ENCODE assay signal across 18 mouse cellular contexts in the genomic region with DNA sequence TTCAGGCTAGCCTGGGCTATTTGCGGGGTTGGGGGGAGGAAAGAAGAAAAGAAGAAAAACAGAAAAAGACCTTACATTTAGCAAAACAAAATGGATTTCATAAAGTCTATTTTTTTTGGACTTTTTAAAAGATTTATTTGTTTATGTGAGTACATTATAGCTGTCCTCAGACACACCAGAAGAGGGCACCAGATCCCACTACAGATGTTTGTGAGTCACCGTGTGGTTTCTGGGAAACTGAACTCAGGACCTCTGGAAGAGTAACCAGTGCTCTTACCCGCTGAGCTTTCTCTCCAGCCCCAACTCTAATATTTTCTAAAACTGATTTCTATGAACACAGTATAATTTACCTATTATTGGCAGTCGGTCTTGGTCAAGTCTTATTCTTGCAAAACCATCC. TPM values are rescaled to one million over a fixed set of nuclear protein-coding genes. Genes with fewer than 3 reads are reported as not detected.
A peak's percentile ranks its signal among the peaks of the same experiment; 100 is the strongest.
DNase-seq lines count a peak whose midpoint lies in the region; ATAC-seq and TF ChIP-seq lines count a peak whose summit lies in the region.
"Had no signal": no experiment of that assay in that cellular context is flagged by ENCODE, and none has a peak within 500 bp of the region (broad histone marks: within the 10 kb centered on the region; RNA-seq: fewer than 3 reads in every experiment).

No protein-coding gene starts in this region.

- no peaks in the 10 kb centered on the region for H3K9me3 ChIP-seq in kidney, embryonic 15.5 days (replicated peaks)
- H3K9me3 ChIP-seq in midbrain, embryonic 11.5 days (ENCODE audit: control insufficient read depth, low read length), result no peaks in the 10 kb centered on the region
- no peaks in the 10 kb centered on the region for H3K9me3 ChIP-seq in midbrain, embryonic 15.5 days
- no peaks in the 10 kb centered on the region for H3K9me3 ChIP-seq in stomach, postnatal 0 days (ENCODE audit: control insufficient read depth, low read length)
- H3K9me3 ChIP-seq: embryonic facial prominence, embryonic 13.5 days; liver, embryonic 15.5 days; midbrain, embryonic 12.5 days had no signal

- no peak for TF ChIP-seq EP300 in stomach, postnatal 0 days (optimal IDR thresholded peaks at IDR 0.05)

- no peak overlapping the region for H3K4me3 ChIP-seq in kidney, adult 2 months (ENCODE audit: insufficient read depth, low read depth, low read length)
- H3K4me3 ChIP-seq in kidney, embryonic 15.5 days (replicated peaks), result no peak overlapping the region
- no peak overlapping the region for H3K4me3 ChIP-seq in midbrain, embryonic 11.5 days (ENCODE audit: low read depth, low read length)
- H3K4me3 ChIP-seq in midbrain, embryonic 15.5 days, result no peak overlapping the region
- no peak overlapping the region for H3K4me3 ChIP-seq in stomach, postnatal 0 days (ENCODE audit: low read depth, low read length)
- H3K4me3 ChIP-seq: embryonic facial prominence, embryonic 13.5 days; liver, embryonic 15.5 days; midbrain, embryonic 12.5 days had no signal

- H3K27me3 ChIP-seq in kidney, adult 2 months (replicated peaks; ENCODE audit: control insufficient read depth, insufficient read depth, low read length), result no peaks in the 10 kb centered on the region
- no peaks in the 10 kb centered on the region for H3K27me3 ChIP-seq in kidney, embryonic 15.5 days
- H3K27me3 ChIP-seq in midbrain, embryonic 11.5 days (ENCODE audit: control insufficient read depth, insufficient read depth, low read length), result no peaks in the 10 kb centered on the region
- no peaks in the 10 kb centered on the region for H3K27me3 ChIP-seq in midbrain, embryonic 15.5 days (replicated peaks)
- no peaks in the 10 kb centered on the region for H3K27me3 ChIP-seq in Patski
- H3K27me3 ChIP-seq in stomach, postnatal 0 days (ENCODE audit: control insufficient read depth, insufficient read depth, low read length), result no peaks in the 10 kb centered on the region
- H3K27me3 ChIP-seq: embryonic facial prominence, embryonic 13.5 days; liver, embryonic 15.5 days; midbrain, embryonic 12.5 days had no signal

- no peak for ATAC-seq in kidney, embryonic 15.5 days (replicated peaks; ENCODE audit: low FRiP score)
- ATAC-seq in midbrain, embryonic 11.5 days (ENCODE audit: low FRiP score), result no peak
- no peak for ATAC-seq in midbrain, embryonic 15.5 days (replicated peaks)
- no peak for ATAC-seq in Patski
- no peak for ATAC-seq in stomach, postnatal 0 days (ENCODE audit: low FRiP score, low TSS enrichment)
- ATAC-seq: hindbrain, embryonic 16.5 days had no signal

- no peak overlapping the region for H3K4me2 ChIP-seq in kidney, embryonic 15.5 days
- no peak overlapping the region for H3K4me2 ChIP-seq in midbrain, embryonic 11.5 days
- no peak overlapping the region for H3K4me2 ChIP-seq in midbrain, embryonic 15.5 days
- H3K4me2 ChIP-seq in stomach, postnatal 0 days (replicated peaks; ENCODE audit: low read depth), result no peak overlapping the region
- H3K4me2 ChIP-seq: embryonic facial prominence, embryonic 13.5 days; liver, embryonic 15.5 days; midbrain, embryonic 12.5 days had no signal

- H3K4me1 ChIP-seq in kidney, adult 2 months (ENCODE audit: control insufficient read depth, insufficient read depth, low read length), result peaks cover 6% of the 10 kb centered on the region; the same call in 1 of the 2 replicates
- no peaks in the 10 kb centered on the region for H3K4me1 ChIP-seq in kidney, embryonic 15.5 days
- H3K4me1 ChIP-seq in midbrain, embryonic 11.5 days (ENCODE audit: control insufficient read depth, insufficient read depth, low read length), result no peaks in the 10 kb centered on the region
- no peaks in the 10 kb centered on the region for H3K4me1 ChIP-seq in midbrain, embryonic 15.5 days
- no peaks in the 10 kb centered on the region for H3K4me1 ChIP-seq in stomach, postnatal 0 days (replicated peaks; ENCODE audit: control insufficient read depth, insufficient read depth)
- H3K4me1 ChIP-seq: embryonic facial prominence, embryonic 13.5 days; midbrain, embryonic 12.5 days had no signal

- no peak for TF ChIP-seq POLR2A in kidney, adult 2 months (IDR thresholded peaks at IDR 0.05; ENCODE audit: low read depth, low read length)

- in situ Hi-C loops in Patski (cut with MboI; ENCODE audit: low pct_unique_long_range_greater_than_20kb), result no loop called here

- POLR2A ChIA-PET in Patski (lab: Charles Lee), result no interaction called here

- peaks cover 13% of the 10 kb centered on the region for H3K36me3 ChIP-seq in kidney, adult 2 months (ENCODE audit: control insufficient read depth, insufficient read depth, low read length)
- H3K36me3 ChIP-seq in kidney, embryonic 15.5 days, result peaks cover 89% of the 10 kb centered on the region
- H3K36me3 ChIP-seq in midbrain, embryonic 11.5 days (ENCODE audit: control insufficient read depth, insufficient read depth, low read length), result peaks cover 17% of the 10 kb centered on the region
- H3K36me3 ChIP-seq in midbrain, embryonic 15.5 days (replicated peaks), result peaks cover 21% of the 10 kb centered on the region
- peaks cover 22% of the 10 kb centered on the region for H3K36me3 ChIP-seq in stomach, postnatal 0 days (ENCODE audit: control insufficient read depth, insufficient read depth, low read length)

- H3K9ac ChIP-seq in kidney, embryonic 15.5 days, result no peak overlapping the region
- no peak overlapping the region for H3K9ac ChIP-seq in midbrain, embryonic 11.5 days (ENCODE audit: low read length)
- H3K9ac ChIP-seq in midbrain, embryonic 15.5 days, result no peak overlapping the region
- no peak overlapping the region for H3K9ac ChIP-seq in stomach, postnatal 0 days (ENCODE audit: low read length)
- H3K9ac ChIP-seq: embryonic facial prominence, embryonic 13.5 days; liver, embryonic 15.5 days; midbrain, embryonic 12.5 days had no signal

- 71% methylated on average over 4 of the region's 4 CpGs for WGBS in kidney, adult 2 months
- WGBS in kidney, embryonic 15.5 days, result 96% methylated on average over 4 of the region's 4 CpGs
- WGBS in midbrain, embryonic 11.5 days, result 88% methylated on average over 4 of the region's 4 CpGs
- 88% methylated on average over 4 of the region's 4 CpGs for WGBS in midbrain, embryonic 15.5 days
- 79% methylated on average over 4 of the region's 4 CpGs for WGBS in stomach, postnatal 0 days

- 0 out of 2 replicates have a peak, but pooled peaks have one; percentile 20 for TF ChIP-seq CTCF in kidney, adult 2 months (conservative IDR thresholded peaks at IDR 0.05; ENCODE audit: insufficient read depth, insufficient read length, low read depth, low read length)
- TF ChIP-seq CTCF in Patski (IDR thresholded peaks at IDR 0.05), result peak; percentile 57
- peak; percentile 47 for TF ChIP-seq CTCF in stomach, postnatal 0 days (IDR thresholded peaks at IDR 0.05; ENCODE audit: low read depth)

- H3K27ac ChIP-seq in kidney, adult 2 months (ENCODE audit: insufficient read depth, low read depth, low read length), result no peak overlapping the region
- H3K27ac ChIP-seq in kidney, embryonic 15.5 days, result no peak overlapping the region
- H3K27ac ChIP-seq in midbrain, embryonic 11.5 days (ENCODE audit: low read depth, low read length), result no peak overlapping the region
- H3K27ac ChIP-seq in midbrain, embryonic 15.5 days, result no peak overlapping the region
- H3K27ac ChIP-seq in stomach, postnatal 0 days (replicated peaks), result no peak overlapping the region
- H3K27ac ChIP-seq: embryonic facial prominence, embryonic 13.5 days; liver, embryonic 15.5 days; midbrain, embryonic 12.5 days had no signal

- DNase-seq in kidney, adult 2 months, result no peak
- DNase-seq in midbrain, embryonic 11.5 days (ENCODE audit: low spot score, missing footprints), result peak; percentile 82
- no peak for DNase-seq in Patski (ENCODE audit: low read depth, low spot score)
- no peak for DNase-seq in stomach, postnatal 0 days (ENCODE audit: low spot score)
- no peak for DNase-seq in frontal cortex, postnatal 25 days (ENCODE audit: low spot score in 2 of 2)
- DNase-seq: adrenal gland, postnatal 14 days; cerebellum, adult 9-10 months; gastrocnemius, postnatal 10 days; heart, postnatal 36 days; kidney, adult 8-10 months; lung, postnatal 4 days; thymus, postnatal 14 days had no signal

- CTCF ChIA-PET in Patski (lab: Charles Lee), result interaction anchor here (0.8 to 2.1 kb wide), 5 partner anchors 10 to 218 kb away, joined by 3 to 8 read pairs (median 4); no protein-coding TSS in a partner anchor

RNA-seq across cellular contexts. Expression of a gene that starts 15.0 kb away (rescaled TPM):
- 7.3 and 10.6 TPM in 2 replicates for polyA plus RNA-seq in kidney, adult 2 months (2012; rRNA removed)
- polyA plus RNA-seq in kidney, embryonic 15.5 days (2015; fragmentation: Nextera tagmentation; extraction: Ambion mirVana), result 72.3 and 75.5 TPM in 2 replicates
- 54.8 and 57.1 TPM in 2 replicates for polyA plus RNA-seq in midbrain, embryonic 11.5 days (2014; fragmentation: Nextera tagmentation; extraction: Ambion mirVana)
- 111 and 117 TPM in 2 replicates for polyA plus RNA-seq in midbrain, embryonic 15.5 days (2015; fragmentation: Nextera tagmentation; extraction: Ambion mirVana)
- polyA plus RNA-seq in Patski (2021), result 28.8 TPM
- polyA plus RNA-seq in stomach, postnatal 0 days (2015; fragmentation: Nextera tagmentation; extraction: Ambion mirVana), result 40.4 and 56.4 TPM in 2 replicates

RNA-seq across cellular contexts. Expression of a gene that starts 37.7 kb away (rescaled TPM):
- polyA plus RNA-seq in kidney, adult 2 months (2012; rRNA removed), result 39.8 and 44.4 TPM in 2 replicates
- polyA plus RNA-seq in kidney, embryonic 15.5 days (2015; fragmentation: Nextera tagmentation; extraction: Ambion mirVana), result 170 TPM in 2 replicates
- polyA plus RNA-seq in midbrain, embryonic 11.5 days (2014; fragmentation: Nextera tagmentation; extraction: Ambion mirVana), result 223 and 239 TPM in 2 replicates
- 79.4 and 83.9 TPM in 2 replicates for polyA plus RNA-seq in midbrain, embryonic 15.5 days (2015; fragmentation: Nextera tagmentation; extraction: Ambion mirVana)
- 80.1 TPM for polyA plus RNA-seq in Patski (2021)
- polyA plus RNA-seq in stomach, postnatal 0 days (2015; fragmentation: Nextera tagmentation; extraction: Ambion mirVana), result 89.7 and 93.1 TPM in 2 replicates

RNA-seq across cellular contexts. Expression of a gene that starts 42.1 kb away (rescaled TPM):
- polyA plus RNA-seq in kidney, adult 2 months (2012; rRNA removed), result 72.2 and 78.4 TPM in 2 replicates
- 31.4 and 35.9 TPM in 2 replicates for polyA plus RNA-seq in kidney, embryonic 15.5 days (2015; fragmentation: Nextera tagmentation; extraction: Ambion mirVana)
- polyA plus RNA-seq in midbrain, embryonic 11.5 days (2014; fragmentation: Nextera tagmentation; extraction: Ambion mirVana), result 45.8 and 47.3 TPM in 2 replicates
- 68.7 TPM in 2 replicates for polyA plus RNA-seq in midbrain, embryonic 15.5 days (2015; fragmentation: Nextera tagmentation; extraction: Ambion mirVana)
- 40.0 TPM for polyA plus RNA-seq in Patski (2021)
- 15.6 and 17.1 TPM in 2 replicates for polyA plus RNA-seq in stomach, postnatal 0 days (2015; fragmentation: Nextera tagmentation; extraction: Ambion mirVana)
